Mouse (Mus musculus) stomach, embryonic 14.5 days (tissue): ENCODE measurements at regions not wholly inside any gene's neighbourhood (a gene's known extent, or its start where the extent isn't known, plus 50 kb on each side); places are given as distances from the start of the nearest gene placed in this dataset.

ENCODE experiments used
- ATAC-seq: fragments of 200-750 bp; cut with Nextera tagmentation; 2 replicates; pipeline ENCODE4 v1.8.0; 2017; ENCODE audit warnings: low read depth, moderate TSS enrichment; ENCODE audit not compliant: insufficient number of reproducible peaks, insufficient read depth, low FRiP score
- H3K27ac ChIP-seq: fragments of 300-500 bp; sonication (generic); 2 replicates; pipeline ENCODE4 v1.5.1; 2014; ENCODE audit warnings: mild to moderate bottlenecking, low read length, moderate library complexity, mixed read lengths
- H3K27me3 ChIP-seq: fragments of 300-500 bp; sonication (generic); 2 replicates; pipeline ENCODE4 v1.6.1; 2014; ENCODE audit warnings: low read length, control low read depth, mixed read lengths; ENCODE audit not compliant: control insufficient read depth, insufficient read depth
- H3K36me3 ChIP-seq: fragments of 300-500 bp; sonication (generic); 2 replicates; pipeline ENCODE4 v1.6.1; 2014; ENCODE audit warnings: mild to moderate bottlenecking, control low read depth, low read length, moderate library complexity, mixed read lengths; ENCODE audit not compliant: control insufficient read depth, insufficient read depth
- H3K4me1 ChIP-seq: fragments of 300-500 bp; sonication (generic); 2 replicates; pipeline ENCODE4 v1.6.1; 2014; ENCODE audit warnings: low read length, control low read depth, mixed read lengths; ENCODE audit not compliant: control insufficient read depth, insufficient read depth
- H3K4me2 ChIP-seq: fragments of 300-500 bp; sonication (generic); replicated peaks from 2 replicates; pipeline ENCODE4 v1.6.1; 2014; ENCODE audit warnings: low read depth, low read length, control low read depth
- H3K4me3 ChIP-seq: fragments of 300-500 bp; sonication (generic); 2 replicates; pipeline ENCODE4 v1.5.1; 2014; ENCODE audit warnings: low read depth, low read length, control low read depth
- H3K9ac ChIP-seq: fragments of 300-500 bp; sonication (generic); replicated peaks from 2 replicates; pipeline ENCODE4 v1.6.1; 2014; ENCODE audit warnings: low read depth, mild to moderate bottlenecking, control low read depth, low read length, moderate library complexity, mixed read lengths
- H3K9me3 ChIP-seq: fragments of 300-500 bp; sonication (generic); 2 replicates; pipeline ENCODE4 v1.6.1; 2016; ENCODE audit warnings: low read depth, low read length, control low read depth; ENCODE audit not compliant: control insufficient read depth
- WGBS: fragments of 180-500 bp; shearing (Covaris S2); extraction: QIAGEN DNeasy Blood & Tissue Kit; methylation state at CpG from one replicate; pipeline ENCODE4 v1.1.7; 2014; 5-methylcytosine and 5-hydroxymethylcytosine counted together

GRCm38 (mm10) chr9:61633936-61634335 is 261.8 kb downstream of the Tle3 start:
- Histone ChIP-seq H3K27ac (no peak overlapping the region), H3K4me1 (no peaks in the 10 kb centered on the region), H3K27me3 (no peaks in the 10 kb centered on the region), H3K9me3 (no peaks in the 10 kb centered on the region), H3K4me2 (no peak overlapping the region), H3K4me3 (no peak overlapping the region), H3K36me3 (no peaks in the 10 kb centered on the region), H3K9ac (no peak overlapping the region)
- 83% methylated on average over 9 of the region's 9 CpGs for WGBS
- no peak for ATAC-seq

- WGBS = 94% methylated on average over 3 of the region's 3 CpGs
- H3K9ac ChIP-seq = no peak overlapping the region
- no peak overlapping the region for H3K27ac ChIP-seq
- H3K4me3 ChIP-seq = no peak overlapping the region
- ATAC-seq = no peak
- H3K9me3 ChIP-seq = no peaks in the 10 kb centered on the region
- H3K27me3 ChIP-seq = no peaks in the 10 kb centered on the region
- H3K4me1 ChIP-seq = no peaks in the 10 kb centered on the region
- no peaks in the 10 kb centered on the region for H3K36me3 ChIP-seq
- H3K4me2 ChIP-seq = no peak overlapping the region
Measured at GRCm38 (mm10) chr9:61632602-61633001, 260.4 kb downstream of the Tle3 start.

- no peaks in the 10 kb centered on the region for H3K36me3 ChIP-seq
- H3K9me3 ChIP-seq = no peaks in the 10 kb centered on the region
- H3K27me3 ChIP-seq = no peaks in the 10 kb centered on the region
- ATAC-seq = no peak
- H3K27ac ChIP-seq = no peak overlapping the region
- H3K9ac ChIP-seq = no peak overlapping the region
- H3K4me1 ChIP-seq = no peaks in the 10 kb centered on the region
- no peak overlapping the region for H3K4me3 ChIP-seq
- no peak overlapping the region for H3K4me2 ChIP-seq
- WGBS = 86% methylated on average over 7 of the region's 7 CpGs
Measured at GRCm38 (mm10) chr9:61631097-61631496, 258.9 kb downstream of the Tle3 start.

- WGBS = 74% methylated on average over 6 of the region's 6 CpGs
- no peak for ATAC-seq
- Histone ChIP-seq H3K27me3 (no peaks in the 10 kb centered on the region), H3K9ac (no peak overlapping the region), H3K4me1 (no peaks in the 10 kb centered on the region), H3K9me3 (no peaks in the 10 kb centered on the region), H3K4me2 (no peak overlapping the region), H3K27ac (no peak overlapping the region), H3K4me3 (no peak overlapping the region), H3K36me3 (no peaks in the 10 kb centered on the region)
Measured at GRCm38 (mm10) chr9:61627801-61628574, 255.8 kb downstream of the Tle3 start.

GRCm38 (mm10) chr9:61622933-61623332 is 250.8 kb downstream of the Tle3 start:
- Histone ChIP-seq H3K4me2 (no peak overlapping the region), H3K27me3 (no peaks in the 10 kb centered on the region), H3K4me1 (no peaks in the 10 kb centered on the region), H3K9me3 (no peaks in the 10 kb centered on the region), H3K27ac (no peak overlapping the region), H3K4me3 (no peak overlapping the region), H3K36me3 (no peaks in the 10 kb centered on the region), H3K9ac (no peak overlapping the region)
- ATAC-seq = no peak
- 53% methylated on average over 7 of the region's 7 CpGs for WGBS

- Histone ChIP-seq H3K27ac (no peak overlapping the region), H3K4me2 (no peak overlapping the region), H3K9me3 (no peaks in the 10 kb centered on the region), H3K4me1 (no peaks in the 10 kb centered on the region), H3K27me3 (no peaks in the 10 kb centered on the region), H3K36me3 (no peaks in the 10 kb centered on the region), H3K4me3 (no peak overlapping the region), H3K9ac (no peak overlapping the region)
- 85% methylated on average over 5 of the region's 5 CpGs for WGBS
- no peak for ATAC-seq
Measured at GRCm38 (mm10) chr9:61621939-61622338, 249.8 kb downstream of the Tle3 start.

- H3K4me2 ChIP-seq = no peak overlapping the region
- H3K4me1 ChIP-seq = no peaks in the 10 kb centered on the region
- no peak for ATAC-seq
- H3K4me3 ChIP-seq = no peak overlapping the region
- H3K9ac ChIP-seq = no peak overlapping the region
- 72% methylated on average over 2 of the region's 2 CpGs for WGBS
- H3K27ac ChIP-seq = no peak overlapping the region
- no peaks in the 10 kb centered on the region for H3K36me3 ChIP-seq
- no peaks in the 10 kb centered on the region for H3K27me3 ChIP-seq
- no peaks in the 10 kb centered on the region for H3K9me3 ChIP-seq
Measured at GRCm38 (mm10) chr9:61620786-61621185, 248.6 kb downstream of the Tle3 start.

- WGBS = 63% methylated on average over 4 of the region's 4 CpGs
- Histone ChIP-seq H3K4me2 (no peak overlapping the region), H3K9me3 (no peaks in the 10 kb centered on the region), H3K36me3 (no peaks in the 10 kb centered on the region), H3K4me1 (no peaks in the 10 kb centered on the region), H3K9ac (no peak overlapping the region), H3K27ac (no peak overlapping the region), H3K4me3 (no peak overlapping the region), H3K27me3 (no peaks in the 10 kb centered on the region)
- no peak for ATAC-seq
Measured at GRCm38 (mm10) chr9:61620105-61620504, 247.9 kb downstream of the Tle3 start.
